Mouse (Mus musculus): ENCODE measurements at regions not wholly inside any gene's neighbourhood (a gene's known extent, or its start where the extent isn't known, plus 50 kb on each side); places are given as distances from the start of the nearest gene placed in this dataset.

GRCm38 (mm10) chr10:11960327-11960922 is 617.2 kb downstream of the Epm2a start:
- no peaks in the 10 kb centered on the region for H3K9me3 ChIP-seq (ENCODE audit: low read length)
- TF ChIP-seq CTCF (IDR thresholded peaks at IDR 0.05; ENCODE audit: low read depth): no peak
- no peaks in the 10 kb centered on the region for H3K27me3 ChIP-seq (ENCODE audit: insufficient read depth, low read length)
- peak; percentile 39 for DNase-seq (ENCODE audit: low spot score)
- no peaks in the 10 kb centered on the region for H3K36me3 ChIP-seq (ENCODE audit: insufficient read depth, low read length)
- 14% methylated on average over 3 of the region's 3 CpGs for WGBS
- H3K27ac ChIP-seq: no peak overlapping the region
- peak; percentile 73 for ATAC-seq
- no peaks in the 10 kb centered on the region for H3K4me1 ChIP-seq (ENCODE audit: insufficient read depth, low read length)
- H3K4me2 ChIP-seq (ENCODE audit: low read depth, low read length): no peak overlapping the region
- H3K4me3 ChIP-seq (ENCODE audit: low read length): no peak overlapping the region
- H3K9ac ChIP-seq (replicated peaks; ENCODE audit: low read length): no peak overlapping the region

DNA sequence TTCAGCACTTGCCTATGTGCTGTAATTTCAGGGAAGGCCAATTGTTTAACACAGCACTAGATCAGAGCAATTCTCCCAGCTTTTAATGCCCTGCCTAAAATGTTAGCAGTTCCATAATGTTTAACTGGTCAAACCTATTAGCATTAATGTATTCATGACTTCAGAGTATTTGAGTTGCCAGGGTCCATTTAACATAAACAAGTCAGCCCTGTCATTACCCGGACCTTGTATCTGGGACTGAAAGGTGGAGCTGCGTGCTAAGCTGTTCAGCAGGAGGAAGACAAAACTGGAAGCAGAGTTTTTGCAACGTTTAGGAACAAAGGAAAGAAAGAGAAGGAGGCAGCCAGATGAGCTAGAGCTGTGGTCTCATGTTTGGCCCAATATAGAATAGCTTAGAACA is 661.8 kb downstream of the Epm2a start:
- Histone ChIP-seq H3K4me3 (ENCODE audit: low read length) (no peak overlapping the region), H3K9ac (replicated peaks; ENCODE audit: low read length) (no peak overlapping the region), H3K4me1 (ENCODE audit: insufficient read depth, low read length) (no peaks in the 10 kb centered on the region), H3K27me3 (ENCODE audit: insufficient read depth, low read length) (no peaks in the 10 kb centered on the region), H3K27ac (no peak overlapping the region), H3K36me3 (ENCODE audit: insufficient read depth, low read length) (no peaks in the 10 kb centered on the region), H3K9me3 (ENCODE audit: low read length) (no peaks in the 10 kb centered on the region), H3K4me2 (ENCODE audit: low read depth, low read length) (no peak overlapping the region)
- no peak for DNase-seq (ENCODE audit: low spot score)
- no peak for TF ChIP-seq CTCF (IDR thresholded peaks at IDR 0.05; ENCODE audit: low read depth)
- no peak for ATAC-seq
- WGBS: 35% methylated on average over 3 of the region's 3 CpGs

GRCm38 (mm10) chr10:12005889-12006288 is 662.7 kb downstream of the Epm2a start:
- H3K9ac ChIP-seq (replicated peaks; ENCODE audit: low read length): no peak overlapping the region
- no peaks in the 10 kb centered on the region for H3K36me3 ChIP-seq (ENCODE audit: insufficient read depth, low read length)
- 53% methylated on average over 1 of the region's 1 CpGs for WGBS
- DNase-seq (ENCODE audit: low spot score): peak; percentile 49
- H3K4me2 ChIP-seq (ENCODE audit: low read depth, low read length): no peak overlapping the region
- no peak overlapping the region for H3K27ac ChIP-seq
- no peak for ATAC-seq
- no peaks in the 10 kb centered on the region for H3K9me3 ChIP-seq (ENCODE audit: low read length)
- H3K4me3 ChIP-seq (ENCODE audit: low read length): no peak overlapping the region
- peak; percentile 56 for TF ChIP-seq CTCF (IDR thresholded peaks at IDR 0.05; ENCODE audit: low read depth)
- H3K27me3 ChIP-seq (ENCODE audit: insufficient read depth, low read length): no peaks in the 10 kb centered on the region
- H3K4me1 ChIP-seq (ENCODE audit: insufficient read depth, low read length): no peaks in the 10 kb centered on the region

GRCm38 (mm10) chr10:12017286-12017685 is 674.1 kb downstream of the Epm2a start:
- no peak for ATAC-seq
- 88% methylated on average over 2 of the region's 2 CpGs for WGBS

GRCm38 (mm10) chr10:12018281-12018680 is 675.1 kb downstream of the Epm2a start:
- H3K9me3 ChIP-seq (ENCODE audit: low read length): no peaks in the 10 kb centered on the region
- H3K4me1 ChIP-seq (ENCODE audit: insufficient read depth, low read length): no peaks in the 10 kb centered on the region
- 27% methylated on average over 5 of the region's 5 CpGs for WGBS
- no peak overlapping the region for H3K4me3 ChIP-seq (ENCODE audit: low read length)
- H3K36me3 ChIP-seq (ENCODE audit: insufficient read depth, low read length): no peaks in the 10 kb centered on the region
- H3K27me3 ChIP-seq (ENCODE audit: insufficient read depth, low read length): no peaks in the 10 kb centered on the region
- no peak for TF ChIP-seq CTCF (IDR thresholded peaks at IDR 0.05; ENCODE audit: low read depth)
- no peak overlapping the region for H3K27ac ChIP-seq
- H3K9ac ChIP-seq (replicated peaks; ENCODE audit: low read length): no peak overlapping the region
- no peak for DNase-seq (ENCODE audit: low spot score)
- no peak overlapping the region for H3K4me2 ChIP-seq (ENCODE audit: low read depth, low read length)
- ATAC-seq: no peak

More at GRCm38 (mm10) chr10:12017286-12017685, 674.1 kb downstream of the Epm2a start:
- no peak overlapping the region for H3K4me3 ChIP-seq (ENCODE audit: low read length)
- no peak for DNase-seq (ENCODE audit: low spot score)
- no peaks in the 10 kb centered on the region for H3K36me3 ChIP-seq (ENCODE audit: insufficient read depth, low read length)
- H3K9ac ChIP-seq (replicated peaks; ENCODE audit: low read length): no peak overlapping the region
- no peaks in the 10 kb centered on the region for H3K4me1 ChIP-seq (ENCODE audit: insufficient read depth, low read length)
- no peak overlapping the region for H3K27ac ChIP-seq
- no peak for TF ChIP-seq CTCF (IDR thresholded peaks at IDR 0.05; ENCODE audit: low read depth)
- H3K9me3 ChIP-seq (ENCODE audit: low read length): no peaks in the 10 kb centered on the region
- H3K27me3 ChIP-seq (ENCODE audit: insufficient read depth, low read length): no peaks in the 10 kb centered on the region
- H3K4me2 ChIP-seq (ENCODE audit: low read depth, low read length): no peak overlapping the region

- H3K9ac ChIP-seq (replicated peaks; ENCODE audit: low read length): no peak overlapping the region
- H3K27me3 ChIP-seq (ENCODE audit: insufficient read depth, low read length): no peaks in the 10 kb centered on the region
- TF ChIP-seq CTCF (IDR thresholded peaks at IDR 0.05; ENCODE audit: low read depth): no peak
- ATAC-seq (no peak), DNase-seq (ENCODE audit: low spot score) (peak; percentile 67)
- H3K4me3 ChIP-seq (ENCODE audit: low read length): no peak overlapping the region
- H3K4me2 ChIP-seq (ENCODE audit: low read depth, low read length): no peak overlapping the region
- WGBS: 52% methylated on average over 14 of the region's 14 CpGs
- H3K27ac ChIP-seq: no peak overlapping the region
- H3K9me3 ChIP-seq (ENCODE audit: low read length): no peaks in the 10 kb centered on the region
- no peaks in the 10 kb centered on the region for H3K36me3 ChIP-seq (ENCODE audit: insufficient read depth, low read length)
- H3K4me1 ChIP-seq (ENCODE audit: insufficient read depth, low read length): no peaks in the 10 kb centered on the region
These were observed 676.1 kb downstream of the Epm2a start for GRCm38 (mm10) chr10:12019159-12019779.

DNA sequence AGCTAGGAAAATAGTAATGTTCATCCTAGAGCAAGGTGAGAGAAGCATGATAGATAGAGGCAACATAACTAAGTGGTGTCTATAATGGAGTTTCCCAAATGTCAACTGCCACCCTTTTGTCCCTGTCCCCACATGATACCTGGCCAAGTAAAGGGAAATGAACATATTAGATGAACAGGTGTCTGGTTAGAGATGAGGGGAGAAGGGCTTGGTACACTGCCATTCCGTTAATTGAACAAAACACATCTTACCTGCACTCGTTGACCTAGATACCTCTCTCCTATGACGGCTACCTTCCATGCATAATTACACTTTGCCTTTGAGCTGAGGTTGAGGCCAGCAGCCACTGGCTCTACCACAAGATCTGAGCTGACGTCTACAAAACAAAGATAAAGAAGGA is 677.4 kb downstream of the Epm2a start:
- Histone ChIP-seq H3K4me3 (ENCODE audit: low read length) (no peak overlapping the region), H3K4me2 (ENCODE audit: low read depth, low read length) (no peak overlapping the region), H3K4me1 (ENCODE audit: insufficient read depth, low read length) (no peaks in the 10 kb centered on the region), H3K9ac (replicated peaks; ENCODE audit: low read length) (no peak overlapping the region), H3K36me3 (ENCODE audit: insufficient read depth, low read length) (no peaks in the 10 kb centered on the region), H3K27me3 (ENCODE audit: insufficient read depth, low read length) (no peaks in the 10 kb centered on the region), H3K9me3 (ENCODE audit: low read length) (no peaks in the 10 kb centered on the region), H3K27ac (no peak overlapping the region)
- ATAC-seq (no peak), DNase-seq (ENCODE audit: low spot score) (no peak)
- 82% methylated on average over 4 of the region's 4 CpGs for WGBS
- TF ChIP-seq CTCF (IDR thresholded peaks at IDR 0.05; ENCODE audit: low read depth): no peak

Measured in hindbrain, postnatal 0 days (tissue).